Mouse (Mus musculus) ovary, postnatal 10 days (tissue): ENCODE data around the gene Atg14.

Experiments used
- DNase-seq: peaks from one replicate; pipeline ENCODE4 v3.0.0; 2022; ENCODE audit warnings: low spot score

The Atg14 gene

GRCm38 (mm10) chr14:47506676-47507075 is 63.8 kb downstream of the Atg14 start:
- DNase-seq = no peak

- DNase-seq = no peak
Observed at GRCm38 (mm10) chr14:47504036-47504435, 66.4 kb downstream of the Atg14 start.

- DNase-seq = no peak
Observed at GRCm38 (mm10) chr14:47498632-47499031, 71.8 kb downstream of the Atg14 start.

DNA sequence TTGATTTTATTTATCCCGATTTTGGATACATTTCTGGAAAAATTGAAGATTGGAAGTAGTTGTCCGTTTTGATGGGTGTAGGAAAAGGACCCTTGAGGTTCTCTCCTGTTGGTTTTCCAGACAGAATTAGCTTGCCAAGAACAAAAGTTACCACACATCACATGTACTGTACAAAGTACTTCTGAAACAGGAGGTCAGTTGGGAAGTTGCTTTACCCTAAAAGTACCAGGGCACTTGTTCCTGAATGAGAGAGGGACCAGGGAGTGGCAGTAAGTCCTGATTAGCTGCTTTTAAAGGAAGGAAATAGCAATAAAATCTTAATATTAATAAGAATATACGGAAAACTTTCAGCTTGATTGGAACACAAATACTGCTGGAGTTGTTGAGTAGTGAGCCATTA is 73.3 kb downstream of the Atg14 start:
- DNase-seq = no peak

GRCm38 (mm10) chr14:47495951-47496350 is 74.5 kb downstream of the Atg14 start:
- DNase-seq = no peak

DNA sequence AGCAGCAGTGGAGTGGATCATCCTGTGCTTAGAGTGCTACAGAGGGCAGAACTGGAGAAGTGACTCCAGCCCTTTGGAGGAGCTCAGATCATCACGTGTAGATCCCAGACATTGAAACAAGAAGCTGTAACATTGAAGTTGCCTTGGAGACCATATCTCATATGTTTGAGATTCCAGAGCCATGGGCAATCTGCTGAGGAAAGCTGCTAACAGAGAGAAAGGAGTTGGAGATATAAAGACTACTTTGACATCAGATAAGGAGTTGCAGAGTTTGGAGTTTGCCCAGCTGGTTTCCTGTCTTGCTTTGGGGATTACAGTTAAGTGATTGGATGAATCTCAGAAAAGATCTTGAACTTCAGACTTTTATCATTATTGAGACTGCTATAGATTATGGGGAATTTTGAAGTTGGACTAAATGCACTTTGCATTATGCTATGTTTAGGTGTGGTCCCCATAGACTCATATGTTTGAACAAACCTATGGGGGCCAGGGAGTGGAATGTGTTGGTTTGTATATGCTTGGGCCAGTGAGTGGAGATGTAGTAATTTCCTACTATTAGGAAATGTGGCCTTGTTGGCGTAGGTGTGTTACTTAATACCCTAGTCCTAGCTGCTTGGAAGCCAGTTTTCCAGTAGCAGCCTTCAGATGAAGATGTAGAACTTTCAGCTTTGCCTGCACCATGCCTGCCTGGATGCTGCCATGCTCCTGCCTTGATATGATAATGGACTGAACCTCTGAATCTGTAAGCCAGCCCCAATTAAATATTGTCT is 76.7 kb downstream of the Atg14 start:
- no peak for DNase-seq
